Mouse (Mus musculus) heart, adult 2 months (tissue): ENCODE data around the gene Rnf10.

ENCODE experiments used
- CTCF ChIP-seq: fragments of 200-600 bp; IDR thresholded peaks from 2 replicates; pipeline ENCODE4 v1.8.1; 2022; ENCODE audit warnings: antibody characterized with exemption, mild to moderate bottlenecking, moderate library complexity
- EP300 ChIP-seq: fragments of 200-500 bp; IDR thresholded peaks from 2 replicates; pipeline ENCODE4 v1.6.1; 2011; ENCODE audit warnings: low read depth, low read length, control low read depth; ENCODE audit not compliant: insufficient read depth
- POLR2A ChIP-seq: fragments of 200-500 bp; IDR thresholded peaks from 2 replicates; pipeline ENCODE4 v1.6.1; 2011; ENCODE audit warnings: mild to moderate bottlenecking, low read depth, low read length, control low read depth; ENCODE audit not compliant: insufficient read depth

DNA sequence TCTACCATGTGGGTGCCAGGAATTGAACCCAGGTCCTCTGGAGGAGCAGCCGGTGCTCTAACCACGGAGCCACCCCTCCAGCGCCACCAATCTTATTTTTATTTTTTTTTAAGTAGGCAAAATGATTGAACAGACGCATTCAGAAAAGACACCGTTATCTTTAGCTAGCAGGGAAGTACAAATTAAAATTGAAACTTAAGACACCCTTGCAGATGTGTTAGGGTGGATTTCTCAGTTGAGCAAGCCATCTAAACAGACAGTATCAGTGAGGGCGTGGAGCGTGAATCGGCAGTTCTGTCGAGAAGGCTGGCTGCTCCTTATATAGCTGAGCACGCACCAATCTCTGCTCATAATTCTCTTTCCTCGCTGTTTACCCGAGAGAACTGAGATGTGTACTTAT is 54.7 kb downstream of the Rnf10 start:
- TF ChIP-seq CTCF = no peak
- no peak for TF ChIP-seq POLR2A
- TF ChIP-seq EP300 = no peak
